Mouse (Mus musculus) kidney, postnatal 0 days (tissue): ENCODE data around the gene Cacna1c. TPM values are rescaled to one million over a fixed set of nuclear protein-coding genes. Genes with fewer than 3 reads are reported as not detected.

Experiments used
- ATAC-seq: fragments of 200-750 bp; cut with Nextera tagmentation; replicated peaks from 2 replicates; pipeline ENCODE4 v1.8.0; 2017; ENCODE audit warnings: low read depth, moderate number of reproducible peaks, moderate TSS enrichment, moderate library complexity; ENCODE audit not compliant: low FRiP score
- DNase-seq: peaks from one replicate; pipeline ENCODE4 v3.0.0-alpha.2; 2016; ENCODE audit warnings: low spot score
- H3K27ac ChIP-seq: fragments of 300-500 bp; sonication (generic); 2 replicates; pipeline ENCODE4 v1.5.1; 2014; ENCODE audit warnings: mild to moderate bottlenecking
- H3K27me3 ChIP-seq: fragments of 300-500 bp; sonication (generic); 2 replicates; pipeline ENCODE4 v1.6.1; 2014; ENCODE audit warnings: low read length, mixed read lengths; ENCODE audit not compliant: insufficient read depth
- H3K36me3 ChIP-seq: fragments of 300-500 bp; sonication (generic); 2 replicates; pipeline ENCODE4 v1.6.1; 2014; ENCODE audit warnings: low read length, mixed read lengths; ENCODE audit not compliant: insufficient read depth
- H3K4me1 ChIP-seq: fragments of 300-500 bp; sonication (generic); replicated peaks from 2 replicates; pipeline ENCODE4 v1.6.1; 2014; ENCODE audit warnings: antibody characterized with exemption, low read length, mixed read lengths; ENCODE audit not compliant: insufficient read depth
- H3K4me2 ChIP-seq: fragments of 300-500 bp; sonication (generic); 2 replicates; pipeline ENCODE4 v1.6.1; 2014; ENCODE audit warnings: mild to moderate bottlenecking, low read length, moderate library complexity, mixed read lengths
- H3K4me3 ChIP-seq: fragments of 300-500 bp; sonication (generic); replicated peaks from 2 replicates; pipeline ENCODE4 v1.5.1; 2014; ENCODE audit warnings: low read depth, low read length
- H3K9ac ChIP-seq: fragments of 300-500 bp; sonication (generic); 2 replicates; pipeline ENCODE4 v1.6.1; 2014; ENCODE audit warnings: low read depth, low read length
- H3K9me3 ChIP-seq: fragments of 300-500 bp; sonication (generic); replicated peaks from 2 replicates; pipeline ENCODE4 v1.6.1; 2016; ENCODE audit warnings: low read length, inconsistent platforms, mixed read lengths
- CTCF ChIP-seq: IDR thresholded peaks from 2 replicates; pipeline ENCODE4 v1.5.1; 2016; ENCODE audit warnings: antibody characterized with exemption, low read depth, mild to moderate bottlenecking, moderate library complexity
- WGBS: fragments of 180-500 bp; shearing (Covaris S2); extraction: QIAGEN DNeasy Blood & Tissue Kit; methylation state at CpG from one replicate; pipeline ENCODE4 v1.1.7; 2014; 5-methylcytosine and 5-hydroxymethylcytosine counted together
- polyA plus RNA-seq: library from polyadenylated mRNA; unstranded; fragments of >200 nt; fragmentation: Nextera tagmentation; extraction: Ambion mirVana; gene quantifications from 2 replicates; pipeline ENCODE4 v1.2.1, GENCODE M21; 2015

Cacna1c gene
- polyA plus RNA-seq, 1 experiment from 2014 or later, result 1.3 TPM

GRCm38 (mm10) chr6:118884961-118885360 lies 311.3 kb downstream of the Cacna1c start:
- Histone ChIP-seq H3K4me1 (no peaks in the 10 kb centered on the region), H3K27me3 (no peaks in the 10 kb centered on the region), H3K4me3 (no peak overlapping the region), H3K9me3 (no peaks in the 10 kb centered on the region), H3K36me3 (no peaks in the 10 kb centered on the region), H3K4me2 (no peak overlapping the region), H3K9ac (no peak overlapping the region), H3K27ac (no peak overlapping the region)
- DNase-seq (no peak), ATAC-seq (no peak)
- no peak for TF ChIP-seq CTCF
- 86% methylated on average over 1 of the region's 1 CpGs for WGBS

GRCm38 (mm10) chr6:118884073-118884551 lies 312.1 kb downstream of the Cacna1c start:
- Histone ChIP-seq H3K27me3 (no peaks in the 10 kb centered on the region), H3K4me2 (no peak overlapping the region), H3K4me1 (no peaks in the 10 kb centered on the region), H3K36me3 (no peaks in the 10 kb centered on the region), H3K27ac (no peak overlapping the region), H3K4me3 (no peak overlapping the region), H3K9ac (no peak overlapping the region), H3K9me3 (no peaks in the 10 kb centered on the region)
- ATAC-seq, result no peak
- whole genome bisulfite sequencing, result 74% methylated on average over 8 of the region's 8 CpGs
- no peak for DNase-seq
- TF ChIP-seq CTCF, result no peak

DNA sequence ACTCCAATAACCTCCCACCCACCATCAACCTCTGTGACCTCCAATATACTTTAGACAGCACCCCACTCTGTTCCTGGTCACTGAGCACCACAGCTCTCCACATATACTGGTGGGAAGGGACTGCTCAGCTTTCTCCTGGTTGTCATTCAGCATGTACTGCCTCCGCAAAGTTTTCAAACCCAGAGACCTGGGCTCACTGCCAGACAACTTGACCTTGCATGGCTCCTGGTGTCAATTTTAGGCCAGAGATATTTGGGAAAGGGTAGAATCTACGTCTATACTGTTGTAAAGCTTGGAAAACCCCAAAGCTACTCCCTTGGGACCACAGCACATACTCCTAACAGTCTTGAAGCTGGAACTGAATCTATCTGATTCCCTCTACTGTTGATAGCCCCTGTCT lies 320.0 kb downstream of the Cacna1c start:
- H3K4me1 ChIP-seq, result no peaks in the 10 kb centered on the region
- H3K27ac ChIP-seq, result no peak overlapping the region
- ATAC-seq, result no peak
- no peaks in the 10 kb centered on the region for H3K27me3 ChIP-seq
- peak; percentile 16 for DNase-seq
- H3K4me3 ChIP-seq, result no peak overlapping the region
- no peak for TF ChIP-seq CTCF
- WGBS, result 22% methylated on average over 2 of the region's 2 CpGs
- no peak overlapping the region for H3K4me2 ChIP-seq
- H3K9ac ChIP-seq, result no peak overlapping the region
- H3K9me3 ChIP-seq, result no peaks in the 10 kb centered on the region
- no peaks in the 10 kb centered on the region for H3K36me3 ChIP-seq

DNA sequence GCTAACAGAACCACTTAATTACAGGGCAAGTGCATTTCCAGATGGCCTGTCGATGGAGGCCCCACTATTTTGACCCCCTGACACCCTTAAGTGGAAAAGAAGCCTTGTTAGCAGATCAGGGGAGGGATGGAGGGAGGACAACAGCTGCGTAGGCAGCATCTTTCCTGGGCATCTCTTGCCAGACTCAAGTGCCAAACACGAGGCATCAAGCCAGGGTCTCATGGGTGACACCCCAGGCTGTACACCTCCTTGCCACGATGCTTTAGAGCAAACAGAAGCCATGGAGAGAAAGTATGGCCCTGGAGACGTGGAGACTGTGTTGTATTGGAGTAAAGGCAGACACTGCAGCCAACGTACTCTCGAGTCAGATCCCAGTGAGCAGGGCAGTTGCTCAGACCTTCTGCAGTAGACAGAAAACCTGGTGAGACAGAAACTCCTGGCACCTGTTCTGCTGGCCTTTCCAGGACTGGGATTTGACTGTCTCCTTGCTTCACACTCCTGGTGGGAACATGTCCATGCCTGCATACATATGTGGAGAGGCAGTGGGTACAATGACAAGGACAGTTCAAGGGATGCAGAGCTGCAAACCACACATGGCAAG lies 325.9 kb downstream of the Cacna1c start:
- no peaks in the 10 kb centered on the region for H3K4me1 ChIP-seq
- H3K4me3 ChIP-seq, result no peak overlapping the region
- ATAC-seq, result no peak
- H3K27ac ChIP-seq, result no peak overlapping the region
- no peak overlapping the region for H3K4me2 ChIP-seq
- no peak overlapping the region for H3K9ac ChIP-seq
- DNase-seq, result no peak
- no peak for TF ChIP-seq CTCF
- no peaks in the 10 kb centered on the region for H3K9me3 ChIP-seq
- WGBS, result 73% methylated on average over 7 of the region's 7 CpGs
- H3K36me3 ChIP-seq, result no peaks in the 10 kb centered on the region
- no peaks in the 10 kb centered on the region for H3K27me3 ChIP-seq

DNA sequence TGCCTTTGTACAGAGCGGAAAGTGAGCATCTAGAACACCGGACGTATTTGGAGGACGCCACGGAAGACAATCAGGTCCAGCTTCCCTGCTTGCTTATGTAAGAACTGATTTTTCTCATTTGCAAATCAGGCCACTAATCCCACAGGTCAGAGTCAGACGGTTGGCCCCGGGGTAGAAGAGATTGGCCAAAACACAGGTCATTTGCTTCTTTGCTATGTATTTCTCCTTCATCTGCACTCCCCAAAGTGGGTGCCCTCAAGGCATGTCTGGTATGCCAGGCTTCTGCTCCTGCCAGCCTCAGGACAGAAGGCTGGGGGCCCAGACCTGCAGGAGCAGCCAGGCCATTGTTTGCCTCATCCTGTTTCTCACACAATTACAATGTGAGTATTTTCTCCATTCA lies 328.8 kb downstream of the Cacna1c start:
- no peak overlapping the region for H3K4me2 ChIP-seq
- H3K9me3 ChIP-seq, result no peaks in the 10 kb centered on the region
- H3K36me3 ChIP-seq, result no peaks in the 10 kb centered on the region
- TF ChIP-seq CTCF, result no peak
- no peak overlapping the region for H3K27ac ChIP-seq
- no peak for ATAC-seq
- H3K27me3 ChIP-seq, result no peaks in the 10 kb centered on the region
- DNase-seq, result no peak
- no peaks in the 10 kb centered on the region for H3K4me1 ChIP-seq
- H3K4me3 ChIP-seq, result no peak overlapping the region
- 89% methylated on average over 7 of the region's 7 CpGs for WGBS
- no peak overlapping the region for H3K9ac ChIP-seq

- H3K27me3 ChIP-seq, result no peaks in the 10 kb centered on the region
- no peak for ATAC-seq
- H3K27ac ChIP-seq, result no peak overlapping the region
- H3K36me3 ChIP-seq, result no peaks in the 10 kb centered on the region
- no peaks in the 10 kb centered on the region for H3K9me3 ChIP-seq
- H3K4me3 ChIP-seq, result no peak overlapping the region
- H3K9ac ChIP-seq, result no peak overlapping the region
- TF ChIP-seq CTCF, result no peak
- no peak for DNase-seq
- no peak overlapping the region for H3K4me2 ChIP-seq
- 55% methylated on average over 3 of the region's 3 CpGs for WGBS
- H3K4me1 ChIP-seq, result no peaks in the 10 kb centered on the region
Measured at GRCm38 (mm10) chr6:118866889-118867288, 329.3 kb downstream of the Cacna1c start.
